Mouse (Mus musculus): ENCODE measurements at regions not wholly inside any gene's neighbourhood (a gene's known extent, or its start where the extent isn't known, plus 50 kb on each side); places are given as distances from the start of the nearest gene placed in this dataset.

DNA sequence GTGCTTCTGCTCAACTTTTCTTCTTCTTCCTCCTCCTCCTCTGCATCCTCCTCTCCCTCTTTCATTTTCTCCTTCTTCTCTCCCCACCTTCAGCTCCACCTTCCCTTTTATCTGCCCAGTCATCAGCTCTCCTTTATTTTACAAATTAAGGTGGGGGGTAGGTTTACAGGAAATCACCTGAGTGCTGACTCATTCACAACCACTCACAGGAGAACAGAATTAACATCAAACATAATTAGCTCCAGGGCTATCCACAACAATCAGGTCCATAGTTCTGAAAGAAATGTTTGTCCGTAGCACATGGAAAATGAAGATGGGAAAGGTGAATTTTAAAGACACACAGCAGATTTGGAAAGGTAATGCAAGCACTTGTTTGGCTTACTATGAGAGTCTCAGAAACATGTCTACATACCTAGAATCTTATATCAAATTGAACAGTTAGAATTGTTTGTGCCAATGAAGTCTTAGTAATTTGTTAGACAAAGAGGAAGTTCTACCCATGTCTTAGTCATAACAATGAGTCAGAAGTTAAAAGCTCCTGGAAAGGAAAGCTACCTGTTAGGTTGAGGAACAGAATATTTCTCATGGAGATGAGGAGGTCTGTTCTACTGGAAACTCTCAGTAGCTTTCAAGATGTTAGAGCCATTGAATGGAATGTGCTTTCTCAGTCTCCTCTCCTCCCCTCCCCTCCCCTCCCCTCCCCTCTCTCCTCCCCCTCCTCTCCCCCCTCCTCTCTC is 108.8 kb upstream of the Tgfbr2 start:
- H3K27ac ChIP-seq (ENCODE audit: insufficient read depth, low read length) = no peak overlapping the region
- no peak for TF ChIP-seq CTCF (IDR thresholded peaks at IDR 0.05; ENCODE audit: borderline replicate concordance, insufficient read depth, low read depth, low read length)
- no peak for TF ChIP-seq POLR2A (IDR thresholded peaks at IDR 0.05; ENCODE audit: borderline replicate concordance, insufficient read depth, low read length)
- no peak overlapping the region for H3K4me3 ChIP-seq (replicated peaks; ENCODE audit: insufficient read depth, low read depth, low read length)
- H3K4me1 ChIP-seq (ENCODE audit: control insufficient read depth, insufficient read depth, low read length) = no peaks in the 10 kb centered on the region
- no peak for DNase-seq
- WGBS = 93% methylated on average over 1 of the region's 1 CpGs
- no peaks in the 10 kb centered on the region for H3K27me3 ChIP-seq (ENCODE audit: control insufficient read depth, insufficient read depth, low read length)

DNA sequence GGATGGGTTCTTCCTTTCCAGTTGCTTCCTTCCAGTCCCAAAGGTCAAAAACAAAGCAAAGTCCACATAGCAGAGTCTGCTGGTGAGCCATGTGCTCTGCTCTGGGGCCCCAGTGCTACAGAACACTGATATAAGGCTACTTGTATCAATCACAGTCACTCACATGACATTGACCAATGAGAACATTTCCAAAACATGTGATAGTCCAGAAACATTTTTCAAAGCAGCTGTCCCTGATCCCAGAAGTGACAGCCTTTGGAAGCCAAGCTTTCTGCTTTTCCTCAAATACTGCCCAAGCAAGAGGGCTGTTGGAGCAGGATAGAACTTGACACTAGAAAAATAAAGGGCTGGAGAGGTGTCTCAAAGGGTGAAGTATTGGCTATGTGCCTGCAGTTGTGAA is 106.5 kb upstream of the Tgfbr2 start:
- TF ChIP-seq POLR2A (IDR thresholded peaks at IDR 0.05; ENCODE audit: borderline replicate concordance, insufficient read depth, low read length) (no peak), CTCF (IDR thresholded peaks at IDR 0.05; ENCODE audit: borderline replicate concordance, insufficient read depth, low read depth, low read length) (no peak)

DNA sequence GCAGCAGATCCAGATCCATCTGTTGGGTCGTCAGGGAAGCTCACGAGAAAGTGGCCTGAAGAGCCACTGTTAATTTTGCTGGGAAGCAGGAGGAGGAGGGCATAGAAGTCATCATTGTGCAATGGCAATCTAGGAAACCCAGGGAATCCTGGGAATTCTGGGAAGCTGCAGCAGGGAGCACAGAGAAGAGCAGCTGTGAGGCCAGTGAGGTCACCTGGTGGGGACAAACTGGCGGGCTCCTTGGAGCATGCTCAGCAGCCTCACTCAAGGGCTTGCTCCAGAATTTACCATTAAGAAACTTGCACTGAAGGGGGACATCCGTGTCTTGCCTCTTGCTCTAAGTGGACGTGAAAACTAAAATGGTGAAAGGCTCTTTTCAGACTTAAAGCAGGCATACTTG is 105.0 kb upstream of the Tgfbr2 start:
- no peak for DNase-seq

More for the DNA sequence above, 106.5 kb upstream of the Tgfbr2 start:
- DNase-seq = no peak
- Histone ChIP-seq H3K4me1 (ENCODE audit: control insufficient read depth, insufficient read depth, low read length) (no peaks in the 10 kb centered on the region), H3K27me3 (ENCODE audit: control insufficient read depth, insufficient read depth, low read length) (no peaks in the 10 kb centered on the region), H3K27ac (ENCODE audit: insufficient read depth, low read length) (no peak overlapping the region), H3K4me3 (replicated peaks; ENCODE audit: insufficient read depth, low read depth, low read length) (no peak overlapping the region)

DNA sequence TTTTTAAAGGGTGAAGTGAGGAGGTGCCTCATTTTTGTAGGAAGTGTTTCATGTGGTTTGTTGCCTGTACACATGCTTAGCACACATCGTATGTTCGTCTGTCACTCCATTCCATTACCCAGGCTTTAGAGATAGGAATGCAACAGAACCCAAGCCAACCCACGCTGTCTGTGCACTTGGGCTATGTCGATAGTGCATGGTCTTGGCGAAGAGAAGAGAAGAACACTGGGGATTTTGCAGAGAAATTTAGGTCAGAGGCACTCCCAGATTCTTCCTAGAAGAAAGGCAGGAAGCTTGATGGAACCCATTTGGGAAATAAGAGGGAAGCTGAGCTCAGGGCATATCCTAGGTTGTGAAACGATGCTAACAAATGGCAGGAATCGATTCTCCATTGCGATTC is 103.7 kb upstream of the Tgfbr2 start:
- Histone ChIP-seq H3K4me1 (ENCODE audit: control insufficient read depth, insufficient read depth, low read length) (no peaks in the 10 kb centered on the region), H3K27me3 (ENCODE audit: control insufficient read depth, insufficient read depth, low read length) (no peaks in the 10 kb centered on the region), H3K4me3 (replicated peaks; ENCODE audit: insufficient read depth, low read depth, low read length) (no peak overlapping the region), H3K27ac (ENCODE audit: insufficient read depth, low read length) (no peak overlapping the region)
- no peak for DNase-seq
- TF ChIP-seq POLR2A (IDR thresholded peaks at IDR 0.05; ENCODE audit: borderline replicate concordance, insufficient read depth, low read length) (no peak), CTCF (IDR thresholded peaks at IDR 0.05; ENCODE audit: borderline replicate concordance, insufficient read depth, low read depth, low read length) (no peak)
- 89% methylated on average over 8 of the region's 8 CpGs for WGBS

More for the DNA sequence above, 105.0 kb upstream of the Tgfbr2 start:
- 77% methylated on average over 5 of the region's 5 CpGs for WGBS
- Histone ChIP-seq H3K27ac (ENCODE audit: insufficient read depth, low read length) (no peak overlapping the region), H3K4me1 (ENCODE audit: control insufficient read depth, insufficient read depth, low read length) (no peaks in the 10 kb centered on the region), H3K4me3 (replicated peaks; ENCODE audit: insufficient read depth, low read depth, low read length) (no peak overlapping the region), H3K27me3 (ENCODE audit: control insufficient read depth, insufficient read depth, low read length) (no peaks in the 10 kb centered on the region)
- TF ChIP-seq POLR2A (IDR thresholded peaks at IDR 0.05; ENCODE audit: borderline replicate concordance, insufficient read depth, low read length) (no peak), CTCF (IDR thresholded peaks at IDR 0.05; ENCODE audit: borderline replicate concordance, insufficient read depth, low read depth, low read length) (no peak)

DNA sequence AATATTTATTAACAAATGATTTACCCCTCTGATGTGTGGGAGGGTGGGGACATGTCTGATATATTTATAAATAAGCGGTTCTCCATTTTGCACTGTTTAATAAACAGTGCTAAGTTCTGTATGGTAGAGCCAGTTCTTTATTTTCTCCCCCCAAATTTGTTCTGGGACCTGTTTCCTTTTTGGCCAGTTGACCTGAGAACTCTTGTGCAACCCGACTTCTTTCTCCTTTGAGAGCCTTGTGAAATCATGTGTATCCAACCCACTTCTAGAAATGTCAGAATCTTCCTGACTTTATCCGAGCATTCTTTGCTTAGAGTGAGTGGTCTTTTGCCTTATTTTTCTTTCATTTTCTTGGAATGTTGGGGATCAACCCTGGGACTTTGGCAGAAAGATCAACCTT is 102.6 kb upstream of the Tgfbr2 start:
- TF ChIP-seq POLR2A (IDR thresholded peaks at IDR 0.05; ENCODE audit: borderline replicate concordance, insufficient read depth, low read length) = no peak
- TF ChIP-seq CTCF (IDR thresholded peaks at IDR 0.05; ENCODE audit: borderline replicate concordance, insufficient read depth, low read depth, low read length) = no peak
- no peak for DNase-seq
- Histone ChIP-seq H3K27ac (ENCODE audit: insufficient read depth, low read length) (no peak overlapping the region), H3K27me3 (ENCODE audit: control insufficient read depth, insufficient read depth, low read length) (no peaks in the 10 kb centered on the region), H3K4me3 (replicated peaks; ENCODE audit: insufficient read depth, low read depth, low read length) (no peak overlapping the region), H3K4me1 (ENCODE audit: control insufficient read depth, insufficient read depth, low read length) (no peaks in the 10 kb centered on the region)
- 83% methylated on average over 3 of the region's 3 CpGs for WGBS

DNA sequence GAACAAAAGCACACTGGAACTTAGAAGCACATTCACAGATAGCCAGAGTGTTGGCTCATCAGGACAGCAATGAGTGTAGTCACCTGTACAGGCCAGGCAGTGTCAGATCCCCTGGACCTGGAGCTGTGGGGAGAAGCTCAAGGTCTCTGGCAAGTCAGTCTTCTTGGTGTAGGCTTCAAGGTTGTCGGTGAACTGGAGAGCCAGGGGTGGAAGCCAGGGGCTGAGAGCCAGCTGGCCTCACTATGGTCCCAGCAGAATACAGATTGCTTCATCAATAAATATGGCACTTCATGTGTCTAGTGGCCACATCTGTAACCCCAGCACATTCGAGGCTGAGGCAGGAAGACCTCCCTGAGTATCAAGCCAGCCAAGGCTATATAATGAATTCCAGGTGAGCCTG is 101.0 kb upstream of the Tgfbr2 start:
- TF ChIP-seq POLR2A (IDR thresholded peaks at IDR 0.05; ENCODE audit: borderline replicate concordance, insufficient read depth, low read length) (no peak), CTCF (IDR thresholded peaks at IDR 0.05; ENCODE audit: borderline replicate concordance, insufficient read depth, low read depth, low read length) (no peak)
- Histone ChIP-seq H3K4me3 (replicated peaks; ENCODE audit: insufficient read depth, low read depth, low read length) (no peak overlapping the region), H3K4me1 (ENCODE audit: control insufficient read depth, insufficient read depth, low read length) (no peaks in the 10 kb centered on the region), H3K27me3 (ENCODE audit: control insufficient read depth, insufficient read depth, low read length) (no peaks in the 10 kb centered on the region), H3K27ac (ENCODE audit: insufficient read depth, low read length) (no peak overlapping the region)
- 38% methylated on average over 2 of the region's 2 CpGs for WGBS
- no peak for DNase-seq

DNA sequence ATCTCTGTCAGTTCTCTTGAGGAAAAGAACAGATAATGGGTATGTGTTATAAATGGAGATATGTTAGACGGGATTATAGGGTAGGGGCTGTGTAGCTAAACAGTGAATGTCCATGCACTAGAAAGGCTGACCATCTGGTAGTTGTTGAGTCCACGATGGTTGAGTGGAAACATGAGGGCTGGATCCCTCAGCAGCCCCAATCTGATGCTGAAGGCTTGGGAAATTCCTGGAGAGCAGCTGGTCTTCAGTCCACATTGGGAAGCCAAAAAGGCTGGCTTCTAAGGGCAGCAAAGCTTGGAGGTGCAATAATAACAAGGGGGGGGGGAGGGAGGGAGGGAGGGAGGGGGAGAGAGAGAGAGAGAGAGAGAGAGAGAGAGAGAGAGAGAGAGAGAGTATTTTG is 97.3 kb upstream of the Tgfbr2 start:
- H3K27me3 ChIP-seq (ENCODE audit: control insufficient read depth, insufficient read depth, low read length) = no peaks in the 10 kb centered on the region
- WGBS = 54% methylated on average over 2 of the region's 2 CpGs
- no peak overlapping the region for H3K27ac ChIP-seq (ENCODE audit: insufficient read depth, low read length)
- H3K4me3 ChIP-seq (replicated peaks; ENCODE audit: insufficient read depth, low read depth, low read length) = no peak overlapping the region
- DNase-seq = no peak
- H3K4me1 ChIP-seq (ENCODE audit: control insufficient read depth, insufficient read depth, low read length) = no peaks in the 10 kb centered on the region
- TF ChIP-seq CTCF (IDR thresholded peaks at IDR 0.05; ENCODE audit: borderline replicate concordance, insufficient read depth, low read depth, low read length) (no peak), POLR2A (IDR thresholded peaks at IDR 0.05; ENCODE audit: borderline replicate concordance, insufficient read depth, low read length) (no peak)

DNA sequence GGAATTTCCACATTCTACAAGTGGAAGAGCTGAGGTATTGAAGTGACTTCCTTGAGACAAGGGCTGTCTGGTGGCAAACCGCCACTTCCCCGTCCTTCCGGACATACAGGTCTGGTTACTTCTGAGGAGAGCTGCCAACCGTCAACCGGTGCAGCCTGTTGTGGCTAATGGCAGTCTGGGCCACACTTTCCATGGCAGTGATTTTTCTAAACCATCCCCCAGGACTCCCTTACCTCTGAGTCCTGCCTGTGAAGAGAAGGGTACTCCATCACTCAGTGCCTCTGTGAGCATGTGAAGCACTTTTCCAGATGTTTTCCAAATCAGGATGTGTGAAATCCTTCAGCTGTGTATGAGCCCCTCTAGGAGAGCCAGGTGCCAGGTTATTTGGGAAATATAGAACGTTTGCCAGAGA is 95.3 kb upstream of the Tgfbr2 start:
- WGBS = 81% methylated on average over 6 of the region's 6 CpGs
- no peak for TF ChIP-seq POLR2A (IDR thresholded peaks at IDR 0.05; ENCODE audit: borderline replicate concordance, insufficient read depth, low read length)
- no peak for TF ChIP-seq CTCF (IDR thresholded peaks at IDR 0.05; ENCODE audit: borderline replicate concordance, insufficient read depth, low read depth, low read length)

More for the DNA sequence above, 95.3 kb upstream of the Tgfbr2 start:
- Histone ChIP-seq H3K27me3 (ENCODE audit: control insufficient read depth, insufficient read depth, low read length) (no peaks in the 10 kb centered on the region), H3K27ac (ENCODE audit: insufficient read depth, low read length) (no peak overlapping the region), H3K4me1 (ENCODE audit: control insufficient read depth, insufficient read depth, low read length) (no peaks in the 10 kb centered on the region), H3K4me3 (replicated peaks; ENCODE audit: insufficient read depth, low read depth, low read length) (no peak overlapping the region)
- no peak for DNase-seq
